Mouse (Mus musculus) retina, adult 2 months (tissue): ENCODE measurements at regions not wholly inside any gene's neighbourhood (a gene's known extent, or its start where the extent isn't known, plus 50 kb on each side); places are given as distances from the start of the nearest gene placed in this dataset.

Source experiments
- DNase-seq: peaks from one replicate; pipeline ENCODE4 v3.0.0-alpha.2; 2012; ENCODE audit warnings: low read depth, low spot score

GRCm38 (mm10) chr8:76038526-76038925, 590.0 kb downstream of the Iqcm start:
- DNase-seq = no peak

- DNase-seq = no peak
Measured at GRCm38 (mm10) chr8:76052003-76052402, 603.5 kb downstream of the Iqcm start.

- peak; percentile 11 for DNase-seq
Measured at GRCm38 (mm10) chr8:76067721-76068120, 619.2 kb downstream of the Iqcm start.

- no peak for DNase-seq
Measured at GRCm38 (mm10) chr8:76072671-76073351, 624.3 kb downstream of the Iqcm start.

GRCm38 (mm10) chr8:76120587-76121145, 672.2 kb downstream of the Iqcm start:
- DNase-seq = no peak

GRCm38 (mm10) chr8:76127486-76127885, 679.0 kb downstream of the Iqcm start:
- no peak for DNase-seq

GRCm38 (mm10) chr8:76137219-76137618, 688.7 kb downstream of the Iqcm start:
- no peak for DNase-seq

GRCm38 (mm10) chr8:76148681-76149080, 700.2 kb downstream of the Iqcm start:
- no peak for DNase-seq

- no peak for DNase-seq
Measured at GRCm38 (mm10) chr8:76182520-76182919, 716.7 kb upstream of the Nr3c2 start.

- DNase-seq = no peak
Measured at GRCm38 (mm10) chr8:76183836-76184235, 715.4 kb upstream of the Nr3c2 start.

GRCm38 (mm10) chr8:76187293-76187692, 711.9 kb upstream of the Nr3c2 start:
- no peak for DNase-seq

- DNase-seq = no peak
Measured at GRCm38 (mm10) chr8:76211891-76212290, 687.4 kb upstream of the Nr3c2 start.

GRCm38 (mm10) chr8:76217819-76218580, 681.2 kb upstream of the Nr3c2 start:
- no peak for DNase-seq

GRCm38 (mm10) chr8:76230847-76231246, 668.4 kb upstream of the Nr3c2 start:
- no peak for DNase-seq

GRCm38 (mm10) chr8:76249194-76249593, 650.0 kb upstream of the Nr3c2 start:
- DNase-seq = no peak

GRCm38 (mm10) chr8:76252161-76253010, 646.9 kb upstream of the Nr3c2 start:
- no peak for DNase-seq
